Mouse (Mus musculus): ENCODE results near the gene Axin2.
"Not testable (repeated sequence)": the region's sequence is repeated elsewhere in the genome, so short reads cannot be mapped to it uniquely, and the experiment has no call there.

Axin2 gene

DNA sequence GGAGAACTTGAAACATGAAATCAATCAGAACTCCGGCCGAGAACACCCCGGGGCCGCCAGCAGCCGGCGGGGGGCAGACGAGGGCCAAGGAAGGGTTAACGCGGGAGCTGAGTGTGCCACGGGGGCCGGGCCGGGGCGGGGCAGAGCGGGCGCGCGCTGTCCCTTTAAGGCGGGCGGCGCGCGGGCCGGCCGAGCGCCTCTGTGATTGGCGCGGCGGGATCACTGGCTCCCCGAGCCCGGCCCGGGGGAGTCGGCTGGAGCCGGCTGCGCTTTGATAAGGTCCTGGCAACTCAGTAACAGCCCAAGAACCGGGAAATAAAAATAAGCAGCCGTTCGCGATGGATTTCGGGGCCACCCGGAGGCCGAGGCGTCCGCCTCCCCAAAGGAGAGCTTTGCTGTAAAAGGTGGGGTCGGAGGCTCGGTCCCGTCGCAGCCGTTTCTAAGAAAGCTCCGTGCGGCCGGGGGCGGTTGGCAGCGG is at the start of gene Axin2:
Axin2 (plus strand) TSS at position 192 of the 478 bp plus-strand sequence.
- peak; percentile 88 for DNase-seq

- not testable (repeated sequence) for DNase-seq
These were observed 48.9 kb upstream of the Axin2 start for GRCm38 (mm10) chr11:108871284-108871683.

GRCm38 (mm10) chr11:108871748-108872147 is 48.4 kb upstream of the Axin2 start:
- DNase-seq, result no peak

GRCm38 (mm10) chr11:108876633-108877205 is 43.4 kb upstream of the Axin2 start:
- no peak for DNase-seq

DNA sequence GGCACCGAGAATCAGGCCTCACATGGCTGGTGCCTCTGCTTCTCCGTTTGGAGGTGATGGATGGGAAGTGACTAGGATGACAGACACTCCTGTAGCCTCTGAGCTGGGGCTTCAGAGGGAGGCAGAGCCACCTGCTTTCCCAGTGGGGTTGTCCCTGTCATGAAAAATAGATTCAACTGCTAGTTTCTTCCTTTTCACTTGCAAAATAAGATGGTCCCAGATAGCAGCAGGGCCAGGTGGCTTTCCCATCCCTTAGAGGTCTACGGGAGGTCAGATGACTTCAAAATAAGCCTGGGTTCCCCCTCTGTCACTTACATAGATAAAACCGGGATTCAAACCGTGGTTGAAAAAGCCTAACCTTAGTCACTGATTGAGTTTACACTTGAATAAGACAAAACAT is 42.6 kb upstream of the Axin2 start:
- DNase-seq, result no peak

GRCm38 (mm10) chr11:108880546-108880945 is 39.6 kb upstream of the Axin2 start:
- DNase-seq, result no peak

DNA sequence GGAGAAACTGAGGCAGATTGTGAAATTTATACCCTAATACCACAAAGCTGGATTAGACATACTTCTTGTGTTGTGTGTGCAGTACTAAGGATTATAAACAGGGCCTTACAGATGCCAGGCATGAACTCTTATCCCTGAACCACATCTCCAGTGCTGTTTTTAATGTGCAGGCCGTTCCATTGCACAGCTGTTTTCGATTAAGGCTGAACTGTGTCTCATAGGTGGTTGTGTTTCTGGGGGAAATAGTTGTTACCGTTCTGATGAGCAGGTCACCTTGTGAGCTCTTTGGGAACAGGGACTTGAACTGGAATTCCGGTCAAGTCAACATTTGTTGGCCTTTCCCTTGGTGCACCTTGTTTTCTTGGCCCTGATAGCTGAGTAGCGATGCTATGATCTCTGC is 38.5 kb upstream of the Axin2 start:
- DNase-seq, result no peak

DNA sequence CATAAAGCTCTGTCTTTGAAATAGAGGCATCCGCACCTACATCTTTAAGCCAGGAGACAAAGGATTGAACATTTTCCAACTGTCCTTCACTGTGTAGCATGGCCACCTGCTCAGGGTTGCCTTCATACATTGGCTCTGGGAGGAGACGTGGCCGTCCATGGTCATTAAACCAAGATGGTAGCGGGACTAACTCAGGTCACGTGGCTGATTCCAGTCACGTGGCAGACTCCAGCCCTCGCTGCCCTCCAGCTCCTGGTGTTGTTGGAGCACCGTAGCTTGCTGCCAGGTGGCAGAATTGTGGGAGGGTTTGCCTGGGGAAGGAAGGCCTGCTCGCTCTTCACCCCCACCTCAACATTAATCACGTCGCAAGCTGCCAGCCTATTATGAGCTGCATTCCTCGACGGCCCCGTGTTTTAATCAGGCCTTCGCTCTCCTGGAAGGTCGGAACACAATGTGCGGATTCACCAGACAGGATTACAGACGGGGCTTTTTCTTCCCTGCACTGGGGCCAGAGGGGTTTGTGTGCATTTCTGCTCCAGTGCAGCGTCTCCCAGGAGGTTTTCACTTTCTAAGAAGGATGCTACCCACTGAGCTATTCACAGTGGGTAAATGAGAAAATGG is 34.8 kb upstream of the Axin2 start:
- DNase-seq, result no peak

DNA sequence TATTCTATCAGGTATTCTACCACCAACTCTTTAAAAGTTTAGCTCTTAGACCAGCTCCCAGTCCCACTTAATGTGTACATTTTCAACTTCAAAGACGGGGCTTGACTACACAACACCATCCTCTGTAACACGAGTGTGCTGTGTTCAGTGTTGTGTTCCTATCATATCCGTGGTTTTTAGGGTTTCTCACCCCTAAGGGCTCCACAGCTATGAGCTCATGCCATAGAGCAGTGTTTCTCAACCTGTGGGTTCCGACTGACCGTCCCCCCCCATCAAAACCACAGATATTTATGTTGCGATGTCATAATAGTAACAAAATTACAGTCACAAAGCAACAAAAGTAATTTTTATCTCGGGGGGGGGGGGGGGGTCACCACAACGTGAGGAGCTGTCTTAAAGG is 34.1 kb upstream of the Axin2 start:
- DNase-seq, result no peak

GRCm38 (mm10) chr11:108889121-108889520 is 31.0 kb upstream of the Axin2 start:
- no peak for DNase-seq

- DNase-seq, result no peak
These were observed 29.6 kb upstream of the Axin2 start for GRCm38 (mm10) chr11:108890544-108890943.

- no peak for DNase-seq
These were observed 28.9 kb upstream of the Axin2 start for GRCm38 (mm10) chr11:108891111-108891870.

- DNase-seq, result no peak
These were observed 28.2 kb upstream of the Axin2 start for GRCm38 (mm10) chr11:108891871-108892380.

GRCm38 (mm10) chr11:108892406-108892805 is 27.7 kb upstream of the Axin2 start:
- DNase-seq, result no peak

GRCm38 (mm10) chr11:108893232-108893790 is 26.8 kb upstream of the Axin2 start:
- no peak for DNase-seq

DNA sequence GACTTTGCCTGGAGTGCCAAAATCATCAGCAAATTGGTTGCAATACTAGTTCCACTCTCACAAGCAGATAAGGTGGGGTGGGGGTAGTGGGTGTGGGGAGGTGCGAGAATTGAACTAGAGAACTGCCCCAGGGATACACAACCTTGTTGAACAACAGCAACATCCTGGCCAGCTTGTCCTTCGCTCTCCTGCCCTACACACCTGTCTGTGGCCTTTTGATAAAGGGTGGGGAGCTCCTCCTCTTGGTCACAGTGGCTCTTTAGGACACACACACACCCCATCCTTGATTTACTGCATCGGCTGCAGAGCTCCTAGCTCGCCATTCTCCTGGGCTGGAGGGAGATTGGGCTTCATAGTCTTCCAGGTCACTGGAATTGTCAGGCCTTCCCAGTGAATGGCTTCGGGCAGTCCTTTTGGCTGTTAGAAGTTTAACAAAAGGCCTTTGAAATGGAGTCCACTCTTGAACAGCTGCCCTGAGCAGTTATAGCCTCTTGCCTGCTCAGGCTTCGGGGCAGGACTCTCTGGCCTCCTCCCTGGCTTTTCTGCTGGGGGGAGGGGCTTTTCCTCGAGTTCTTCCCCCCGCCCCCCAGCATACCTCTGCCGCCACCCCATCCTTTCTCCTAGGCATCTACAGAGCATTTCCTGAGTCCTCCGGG is 26.2 kb upstream of the Axin2 start:
- no peak for DNase-seq

DNA sequence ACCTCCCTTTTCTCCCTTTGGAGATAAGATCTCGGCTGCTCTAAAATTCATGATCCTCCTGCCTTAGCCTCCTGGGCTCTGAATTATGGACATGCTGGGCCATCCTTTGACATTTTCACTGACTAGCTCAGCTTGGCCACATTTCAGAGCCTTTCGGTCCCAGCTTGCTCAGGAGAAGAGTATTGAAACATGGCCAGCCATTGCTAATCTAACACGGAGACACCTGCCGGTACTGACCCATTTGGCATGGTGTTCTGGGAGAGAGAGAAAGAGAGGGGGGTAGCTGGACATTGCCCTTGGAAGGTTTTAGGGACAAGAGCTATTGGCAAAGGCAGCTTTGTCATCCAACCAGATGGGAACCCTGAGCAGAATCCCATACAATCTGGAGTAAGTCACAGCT is 23.1 kb upstream of the Axin2 start:
- DNase-seq, result no peak

- DNase-seq, result no peak
These were observed 22.1 kb upstream of the Axin2 start for GRCm38 (mm10) chr11:108898063-108898462.

DNA sequence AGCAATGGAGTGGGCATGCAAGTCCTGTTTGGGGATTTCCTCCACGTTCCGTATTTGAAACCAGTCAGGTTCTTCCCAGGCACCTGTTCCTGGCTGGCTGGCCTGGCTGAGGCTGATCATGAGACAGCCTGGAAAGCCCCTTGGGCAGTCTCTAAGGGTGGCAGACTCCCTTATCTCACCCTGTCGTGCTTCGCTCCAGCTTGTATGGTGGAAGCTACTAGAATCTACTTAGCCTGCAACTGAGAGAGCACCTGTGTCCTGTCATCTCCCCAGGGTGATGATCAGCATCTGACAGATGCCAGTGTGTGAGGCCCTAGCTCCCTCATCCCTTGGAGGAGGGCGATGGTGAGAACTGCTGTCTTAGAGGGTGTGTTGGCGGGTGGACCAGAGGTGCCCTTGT is 21.7 kb upstream of the Axin2 start:
- no peak for DNase-seq

DNA sequence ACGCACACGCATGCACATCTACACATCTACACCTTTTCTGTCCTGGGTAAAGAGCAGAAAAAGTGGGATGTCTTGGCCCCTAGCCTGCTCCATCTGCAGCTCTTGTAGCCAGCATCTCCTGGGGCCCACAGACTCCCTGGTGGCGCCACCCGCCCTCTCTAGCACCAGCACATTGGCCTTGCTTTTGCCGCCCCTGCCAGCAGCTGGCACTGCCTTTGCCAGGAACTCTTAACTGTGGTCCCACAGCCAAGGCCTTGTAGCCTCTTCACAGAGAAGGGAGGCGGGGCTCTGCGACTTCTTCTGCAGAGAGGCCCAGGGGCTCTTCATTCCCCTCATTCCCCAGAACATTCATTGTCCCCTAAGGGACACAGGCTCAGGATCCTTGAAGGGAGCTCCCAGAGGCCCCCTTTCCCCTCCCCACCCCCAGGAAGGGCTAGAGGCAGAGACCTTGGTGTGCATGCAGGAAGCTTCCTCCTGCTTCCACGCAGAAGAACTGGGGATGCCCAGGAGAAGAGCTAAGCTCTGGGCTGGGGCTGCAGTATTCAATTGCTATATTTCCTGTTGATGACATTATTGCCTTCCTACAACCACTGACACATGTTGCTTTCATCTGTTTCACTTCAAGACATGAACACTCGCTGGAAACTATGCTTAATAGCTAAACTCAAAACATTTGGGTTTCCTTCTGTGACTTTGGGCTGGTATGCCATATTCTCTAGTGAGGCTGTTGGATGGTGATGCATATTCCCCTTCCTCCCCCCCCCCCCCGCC is 19.2 kb upstream of the Axin2 start:
- peak; percentile 40 for DNase-seq

DNA sequence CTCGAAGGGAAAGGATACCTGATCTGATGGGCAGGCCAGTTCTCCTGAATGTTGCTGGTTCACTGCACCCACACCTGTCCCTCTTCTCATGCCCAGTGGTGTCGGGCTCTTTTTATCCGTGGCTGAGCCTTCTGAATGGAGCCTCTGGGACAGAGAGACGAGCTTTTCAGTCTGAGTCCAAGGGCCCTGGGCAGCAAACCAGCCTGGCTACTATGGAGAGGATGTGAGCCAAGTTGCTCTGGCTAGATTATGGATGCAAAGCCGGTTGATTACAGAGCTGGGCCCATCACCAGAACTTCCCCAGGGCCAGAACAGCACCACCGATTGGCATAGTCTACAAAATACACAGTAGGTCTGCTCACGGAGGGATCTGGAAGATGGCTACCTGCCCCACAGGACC is 18.5 kb upstream of the Axin2 start:
- DNase-seq, result no peak

GRCm38 (mm10) chr11:108902303-108902702 is 17.8 kb upstream of the Axin2 start:
- no peak for DNase-seq
